Mouse (Mus musculus) kidney, adult 18-20 months (tissue): ENCODE measurements around the gene Olfr948.

ENCODE experiments used
- DNase-seq: peaks from one replicate; pipeline ENCODE4 v3.0.0; 2021

Olfr948 gene

GRCm38 (mm10) chr9:39325945-39326344 is at the start of gene Olfr948:
Gene Olfr948 (minus strand): TSS chr9:39326045.
- DNase-seq, result no peak

GRCm38 (mm10) chr9:39287136-39287535 is 38.7 kb downstream of the Olfr948 start:
- DNase-seq, result no peak

- no peak for DNase-seq
Measured at GRCm38 (mm10) chr9:39276718-39277117, 49.1 kb downstream of the Olfr948 start, which contains the start of gene Olfr945. Gene Olfr945 (minus strand): TSS chr9:39276818.
